Mouse (Mus musculus): ENCODE data around the gene Btd. TPM values are rescaled to one million over a fixed set of nuclear protein-coding genes. Genes with fewer than 3 reads are reported as not detected.
"Not testable (repeated sequence)": the region's sequence is repeated elsewhere in the genome, so short reads cannot be mapped to it uniquely, and the experiment has no call there.

Gene Btd
- total and polyA plus RNA-seq, 2 experiments from 2014 or later: 18.5 to 21.9 TPM

DNA sequence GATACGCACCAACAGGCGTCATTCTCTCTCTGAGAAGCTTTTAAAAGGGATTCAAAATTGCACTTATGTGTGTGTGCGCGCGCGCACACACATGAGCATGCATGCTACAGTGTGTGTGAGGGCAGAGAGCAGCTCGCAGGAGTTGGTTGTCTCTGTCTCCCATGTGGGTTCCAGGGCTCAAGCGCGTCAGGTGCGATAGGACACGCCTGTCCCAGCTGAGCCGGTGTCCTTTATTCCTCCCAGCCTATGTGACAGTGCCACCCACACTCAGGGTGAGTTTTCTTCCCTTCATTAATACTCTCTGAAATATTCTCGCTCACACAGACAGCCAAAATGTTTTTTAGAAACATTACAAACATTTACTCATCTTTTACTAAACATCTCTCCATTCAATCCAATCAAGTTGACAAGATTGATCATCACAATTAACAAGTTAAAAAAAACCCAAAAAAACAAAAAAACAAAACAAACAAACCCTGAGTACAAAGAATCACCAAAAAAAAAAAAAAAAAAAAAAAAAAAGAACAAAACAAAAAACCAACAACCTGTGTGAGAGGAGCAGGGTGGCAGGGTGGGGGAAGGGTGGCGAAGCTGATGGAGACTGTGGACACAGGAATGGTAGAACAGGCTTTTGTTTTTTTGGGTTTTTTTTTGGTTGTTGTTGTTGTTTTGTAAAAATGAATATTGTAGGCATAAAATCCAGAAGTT is 38.8 kb upstream of the Btd start:
- no peak for TF ChIP-seq CTCF (IDR thresholded peaks at IDR 0.05)
- DNase-seq (ENCODE audit: low spot score) (no peak), ATAC-seq (ENCODE audit: low FRiP score) (no peak)
- no peak overlapping the region for H3K9ac ChIP-seq (replicated peaks; ENCODE audit: low read length, poor library complexity, severe bottlenecking)
- no peak overlapping the region for H3K4me3 ChIP-seq (ENCODE audit: low read depth, low read length)
- no peak overlapping the region for H3K4me2 ChIP-seq (ENCODE audit: low read depth, low read length, poor library complexity, severe bottlenecking)
- H3K36me3 ChIP-seq (ENCODE audit: insufficient read depth, low read length): no peaks in the 10 kb centered on the region
- H3K9me3 ChIP-seq (ENCODE audit: low read length): no peaks in the 10 kb centered on the region
- WGBS: 89% methylated on average over 14 of the region's 14 CpGs
- H3K27ac ChIP-seq (ENCODE audit: low read depth, low read length): no peak overlapping the region
- H3K4me1 ChIP-seq (ENCODE audit: insufficient read depth, low read length): no peaks in the 10 kb centered on the region
- no peaks in the 10 kb centered on the region for H3K27me3 ChIP-seq (ENCODE audit: insufficient read depth, low read length)

- 87% methylated on average over 6 of the region's 6 CpGs for WGBS
- not testable (repeated sequence) for H3K27ac ChIP-seq (ENCODE audit: low read depth, low read length); H3K4me1 ChIP-seq (ENCODE audit: insufficient read depth, low read length); ATAC-seq (ENCODE audit: low FRiP score); H3K27me3 ChIP-seq (ENCODE audit: insufficient read depth, low read length); H3K9ac ChIP-seq (replicated peaks; ENCODE audit: low read length, poor library complexity, severe bottlenecking); H3K36me3 ChIP-seq (ENCODE audit: insufficient read depth, low read length); H3K4me3 ChIP-seq (ENCODE audit: low read depth, low read length); DNase-seq (ENCODE audit: low spot score); H3K4me2 ChIP-seq (ENCODE audit: low read depth, low read length, poor library complexity, severe bottlenecking); H3K9me3 ChIP-seq (ENCODE audit: low read length)
Observed at GRCm38 (mm10) chr14:31602616-31602979, 38.2 kb upstream of the Btd start.

- no peaks in the 10 kb centered on the region for H3K4me1 ChIP-seq (ENCODE audit: insufficient read depth, low read length)
- no peaks in the 10 kb centered on the region for H3K27me3 ChIP-seq (ENCODE audit: insufficient read depth, low read length)
- H3K4me2 ChIP-seq (ENCODE audit: low read depth, low read length, poor library complexity, severe bottlenecking): no peak overlapping the region
- peak; percentile 69 for TF ChIP-seq CTCF (IDR thresholded peaks at IDR 0.05)
- 80% methylated on average over 5 of the region's 5 CpGs for WGBS
- ATAC-seq (ENCODE audit: low FRiP score) (no peak), DNase-seq (ENCODE audit: low spot score) (peak; percentile 40)
- H3K9ac ChIP-seq (replicated peaks; ENCODE audit: low read length, poor library complexity, severe bottlenecking): no peak overlapping the region
- no peak overlapping the region for H3K4me3 ChIP-seq (ENCODE audit: low read depth, low read length)
- H3K27ac ChIP-seq (ENCODE audit: low read depth, low read length): no peak overlapping the region
- H3K9me3 ChIP-seq (ENCODE audit: low read length): no peaks in the 10 kb centered on the region
- H3K36me3 ChIP-seq (ENCODE audit: insufficient read depth, low read length): no peaks in the 10 kb centered on the region
Observed at GRCm38 (mm10) chr14:31604916-31605315, 35.9 kb upstream of the Btd start.

GRCm38 (mm10) chr14:31605514-31605913 is 35.3 kb upstream of the Btd start:
- Histone ChIP-seq H3K9me3 (ENCODE audit: low read length) (no peaks in the 10 kb centered on the region), H3K36me3 (ENCODE audit: insufficient read depth, low read length) (no peaks in the 10 kb centered on the region), H3K4me2 (ENCODE audit: low read depth, low read length, poor library complexity, severe bottlenecking) (no peak overlapping the region), H3K9ac (replicated peaks; ENCODE audit: low read length, poor library complexity, severe bottlenecking) (no peak overlapping the region), H3K4me1 (ENCODE audit: insufficient read depth, low read length) (no peaks in the 10 kb centered on the region), H3K27ac (ENCODE audit: low read depth, low read length) (no peak overlapping the region), H3K27me3 (ENCODE audit: insufficient read depth, low read length) (no peaks in the 10 kb centered on the region), H3K4me3 (ENCODE audit: low read depth, low read length) (no peak overlapping the region)
- no peak for DNase-seq (ENCODE audit: low spot score)
- ATAC-seq (ENCODE audit: low FRiP score): no peak
- TF ChIP-seq CTCF (IDR thresholded peaks at IDR 0.05): peak; percentile 22; the same call in 1 of the 2 replicates
- WGBS: 61% methylated on average over 6 of the region's 6 CpGs

DNA sequence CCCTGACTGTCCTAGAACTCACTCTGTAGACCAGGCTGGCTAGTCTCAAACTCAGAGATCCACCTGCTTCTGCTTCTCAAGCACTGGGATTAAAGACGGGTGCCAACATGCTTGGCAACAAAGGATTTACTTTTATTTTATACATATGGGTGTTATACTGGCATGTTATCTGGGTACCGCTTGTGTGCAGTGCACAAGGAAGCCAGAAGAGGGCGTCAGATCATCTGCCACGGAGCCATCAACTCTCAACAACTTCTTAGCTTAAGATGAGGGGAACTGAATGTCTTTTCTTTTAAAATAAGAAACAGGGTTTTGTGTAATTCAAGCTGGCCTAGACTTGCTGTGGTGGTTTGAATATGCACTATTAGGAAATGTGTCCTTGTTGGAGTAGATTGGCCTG is 28.8 kb upstream of the Btd start:
- Histone ChIP-seq H3K27ac (ENCODE audit: low read depth, low read length) (no peak overlapping the region), H3K9ac (replicated peaks; ENCODE audit: low read length, poor library complexity, severe bottlenecking) (no peak overlapping the region)

DNA sequence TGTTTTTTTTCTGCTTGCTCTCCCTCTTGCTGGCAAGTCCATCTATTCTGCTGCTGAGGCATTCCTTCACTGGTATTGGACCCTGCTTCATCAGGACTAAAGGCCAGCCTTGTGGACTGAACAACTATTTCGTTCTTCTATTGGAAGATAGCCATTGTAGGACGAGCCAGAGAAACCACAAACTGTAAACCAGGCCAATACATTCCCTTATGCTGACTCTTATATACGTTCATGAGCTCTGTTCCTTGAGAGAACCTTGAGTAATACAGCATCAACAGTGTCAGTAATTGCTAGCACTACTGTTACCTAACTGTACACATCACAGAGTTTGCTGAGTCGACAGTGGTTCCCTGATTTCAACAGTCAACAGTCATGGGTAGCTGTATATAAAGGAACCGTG is 27.2 kb upstream of the Btd start:
- Histone ChIP-seq H3K4me1 (ENCODE audit: insufficient read depth, low read length) (no peaks in the 10 kb centered on the region), H3K36me3 (ENCODE audit: insufficient read depth, low read length) (no peaks in the 10 kb centered on the region), H3K4me3 (ENCODE audit: low read depth, low read length) (no peak overlapping the region), H3K4me2 (ENCODE audit: low read depth, low read length, poor library complexity, severe bottlenecking) (no peak overlapping the region), H3K9me3 (ENCODE audit: low read length) (no peaks in the 10 kb centered on the region), H3K27ac (ENCODE audit: low read depth, low read length) (no peak overlapping the region), H3K9ac (replicated peaks; ENCODE audit: low read length, poor library complexity, severe bottlenecking) (no peak overlapping the region), H3K27me3 (ENCODE audit: insufficient read depth, low read length) (no peaks in the 10 kb centered on the region)
- no peak for DNase-seq (ENCODE audit: low spot score)
- no peak for TF ChIP-seq CTCF (IDR thresholded peaks at IDR 0.05)
- ATAC-seq (ENCODE audit: low FRiP score): no peak
- 84% methylated on average over 5 of the region's 5 CpGs for WGBS

More for the DNA sequence above, 28.8 kb upstream of the Btd start:
- ATAC-seq (ENCODE audit: low FRiP score) (no peak), DNase-seq (ENCODE audit: low spot score) (no peak)
- Histone ChIP-seq H3K4me1 (ENCODE audit: insufficient read depth, low read length) (no peaks in the 10 kb centered on the region), H3K36me3 (ENCODE audit: insufficient read depth, low read length) (no peaks in the 10 kb centered on the region), H3K27me3 (ENCODE audit: insufficient read depth, low read length) (no peaks in the 10 kb centered on the region), H3K4me2 (ENCODE audit: low read depth, low read length, poor library complexity, severe bottlenecking) (no peak overlapping the region), H3K9me3 (ENCODE audit: low read length) (no peaks in the 10 kb centered on the region), H3K4me3 (ENCODE audit: low read depth, low read length) (no peak overlapping the region)
- TF ChIP-seq CTCF (IDR thresholded peaks at IDR 0.05): peak; percentile 37
- 68% methylated on average over 4 of the region's 4 CpGs for WGBS
